Mouse (Mus musculus) forelimb bud, embryonic 11.5 days (tissue): ENCODE measurements around the gene Rxfp2.

Experiments
- DNase-seq: peaks from one replicate; pipeline ENCODE4 v3.0.0-alpha.2; 2012; ENCODE audit warnings: low read depth, low spot score

Rxfp2 gene

DNA sequence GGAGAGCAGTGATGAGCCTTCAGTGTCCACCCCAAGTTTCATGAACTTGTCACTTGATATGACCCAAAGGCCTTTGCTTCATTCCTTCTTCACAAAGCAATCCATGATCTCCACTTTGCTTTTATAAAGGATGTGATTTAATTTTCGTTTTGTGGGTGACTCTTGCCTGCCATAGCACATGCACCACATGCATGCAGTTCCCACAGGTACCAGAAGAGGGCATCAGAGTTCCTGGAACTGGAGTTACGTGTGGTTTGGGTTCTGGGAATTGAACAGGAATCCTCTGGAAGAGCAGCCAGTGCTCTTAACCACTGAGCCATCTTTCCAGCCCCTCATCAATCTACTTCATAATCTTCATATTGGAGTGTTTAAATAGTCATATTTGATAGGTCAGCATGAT, 26.1 kb downstream of the Rxfp2 start:
- DNase-seq, result no peak

DNA sequence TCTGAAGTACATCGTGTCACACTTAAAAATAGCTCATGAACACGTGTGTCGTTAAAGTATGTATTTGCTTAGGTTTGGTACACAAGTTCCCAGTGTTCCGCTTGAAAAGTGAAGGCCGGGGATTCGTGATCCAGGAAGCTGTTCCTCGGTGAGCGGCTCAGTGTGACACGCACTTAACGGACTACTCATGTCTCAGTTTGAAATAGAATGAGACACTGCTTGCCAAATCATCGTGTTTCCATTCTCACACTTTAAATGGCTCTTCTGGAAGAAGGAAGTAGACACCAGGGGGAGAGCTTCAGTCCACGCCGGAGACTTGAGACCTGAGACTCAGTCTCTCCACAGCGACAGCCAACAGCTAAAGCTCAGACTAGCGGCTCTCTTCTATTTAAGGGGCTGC, 28.0 kb downstream of the Rxfp2 start:
- DNase-seq, result peak; percentile 38

DNA sequence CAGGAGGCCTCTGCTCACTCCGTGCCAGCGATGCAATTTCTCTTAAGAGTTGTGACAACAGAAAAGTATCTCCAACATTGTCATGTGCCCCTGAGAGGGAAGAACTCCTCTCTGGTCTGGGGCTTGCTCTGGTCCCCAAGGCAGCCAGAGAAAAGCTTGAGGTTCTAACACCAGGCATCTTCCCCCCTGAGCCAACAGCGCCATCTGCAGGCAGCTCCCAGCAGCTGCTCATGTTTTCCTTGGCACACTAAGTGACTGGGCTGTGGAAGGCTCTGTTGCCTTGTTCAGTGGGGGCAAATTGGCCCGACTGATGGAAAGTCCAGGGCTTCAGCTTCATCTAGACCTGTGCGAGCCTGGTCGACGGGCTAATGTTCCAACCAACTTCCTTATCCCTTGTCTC, 31.5 kb downstream of the Rxfp2 start:
- DNase-seq, result no peak

DNA sequence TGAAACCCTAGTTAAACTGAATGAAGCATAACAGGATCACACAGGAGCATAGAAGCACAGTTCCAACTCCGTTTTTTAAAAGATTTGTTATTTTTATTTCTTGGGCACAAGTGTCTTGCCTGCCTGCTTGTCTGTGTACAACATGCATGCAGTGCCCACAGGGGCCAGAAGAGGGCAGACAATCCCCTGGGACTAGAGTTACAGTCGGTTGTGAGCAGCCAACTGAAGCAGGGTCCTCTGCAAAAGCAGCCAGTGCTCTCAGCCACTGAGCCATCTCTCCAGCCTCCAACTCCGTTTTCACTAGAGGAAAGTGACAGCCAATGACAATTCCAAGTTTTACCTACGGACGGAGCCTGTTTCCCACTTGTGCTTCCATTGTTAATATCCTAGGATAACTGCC, 33.4 kb downstream of the Rxfp2 start:
- peak; percentile 43 for DNase-seq

DNA sequence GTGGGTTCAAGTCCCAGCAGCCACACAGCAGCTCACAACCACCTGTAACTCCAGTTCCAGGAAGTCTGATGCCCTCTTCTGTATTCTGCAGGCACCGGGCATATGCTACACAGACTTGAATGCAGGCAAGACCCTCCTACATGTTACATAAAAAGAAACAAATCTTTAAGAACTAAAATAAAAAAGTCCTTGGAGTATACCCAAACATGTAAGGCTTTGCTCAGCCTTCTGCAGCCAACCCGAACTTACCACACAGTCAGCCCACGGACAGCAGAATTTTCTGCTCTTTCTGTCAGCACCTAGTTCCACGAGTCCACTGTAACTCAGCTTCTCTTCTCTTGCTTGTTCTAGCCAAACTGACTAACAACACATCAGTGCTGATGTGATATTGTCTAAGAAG, 34.8 kb downstream of the Rxfp2 start:
- no peak for DNase-seq

DNA sequence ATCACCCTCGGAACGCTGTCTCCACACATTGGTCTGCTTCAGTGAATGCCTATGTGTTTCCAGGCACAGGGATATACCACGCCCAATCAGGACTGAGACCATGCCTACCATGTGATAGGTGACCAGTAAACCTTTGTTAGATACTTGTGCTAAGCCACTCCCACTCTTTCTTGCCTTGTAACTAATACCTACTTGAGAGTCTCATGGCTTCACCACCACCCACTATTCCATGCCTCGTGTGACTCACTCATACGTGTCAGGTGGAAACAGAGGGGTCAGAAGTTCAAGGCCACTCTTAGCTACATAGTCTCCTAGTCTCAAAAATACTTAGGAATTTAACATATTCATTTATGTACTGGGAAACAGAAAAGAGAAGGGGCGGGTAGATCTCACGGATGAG, 35.5 kb downstream of the Rxfp2 start:
- DNase-seq, result no peak

DNA sequence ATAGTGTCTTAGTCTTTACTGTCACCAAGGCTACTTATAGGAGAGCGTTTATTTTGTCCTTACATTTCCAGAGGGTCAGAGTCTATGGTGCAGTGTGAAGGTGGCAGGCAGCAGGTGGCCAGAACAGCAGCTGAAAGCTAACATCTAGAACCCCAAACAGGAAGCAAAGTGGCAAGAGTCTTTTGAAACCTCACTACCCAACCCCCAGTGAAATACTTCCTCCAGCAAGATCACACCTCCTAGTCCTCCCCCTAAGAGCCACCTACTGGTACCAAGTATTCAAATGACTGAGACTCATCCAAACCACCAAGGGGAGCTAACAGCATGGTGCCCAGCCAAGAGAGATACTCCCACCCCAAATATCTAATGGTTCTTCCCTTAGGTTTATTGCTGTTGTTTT, 36.8 kb downstream of the Rxfp2 start:
- no peak for DNase-seq

DNA sequence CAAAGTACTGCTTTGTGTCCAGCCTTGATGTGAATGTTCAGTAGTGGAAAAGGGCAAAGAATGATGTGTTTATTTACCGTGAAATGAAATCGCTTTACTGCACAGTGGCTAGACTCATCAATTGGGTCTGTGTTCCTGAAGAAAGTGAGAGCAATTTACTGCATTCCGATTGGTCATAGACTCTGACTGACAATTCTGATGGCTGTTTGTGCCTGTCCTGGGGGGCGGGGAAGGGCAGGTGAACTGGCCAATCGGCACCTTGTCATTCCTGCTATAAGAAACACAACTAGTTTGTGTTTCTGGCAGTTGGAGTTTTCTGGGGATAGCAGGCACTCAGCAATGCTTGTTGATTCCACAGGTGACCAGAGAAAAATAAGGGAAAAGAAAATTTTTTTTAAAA, 37.6 kb downstream of the Rxfp2 start:
- no peak for DNase-seq

DNA sequence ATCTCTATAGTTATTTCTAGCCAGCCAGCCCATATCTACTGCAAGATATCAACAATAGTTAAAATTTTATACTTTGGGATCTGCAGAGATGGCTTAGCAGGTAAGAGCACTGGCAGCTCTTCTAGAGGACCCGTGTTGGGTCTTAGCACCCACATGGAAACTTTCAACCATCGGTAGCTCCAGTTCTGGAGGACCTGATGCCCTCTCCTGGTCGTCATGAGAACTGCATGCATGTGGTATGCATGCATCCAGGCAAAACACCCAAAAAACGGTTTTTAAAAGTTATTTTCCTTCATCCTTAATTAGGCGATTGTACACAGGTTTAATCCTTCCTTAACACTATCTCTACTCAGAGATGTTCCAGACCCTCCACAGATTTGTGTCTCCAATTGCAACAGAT, 40.4 kb downstream of the Rxfp2 start:
- no peak for DNase-seq

DNA sequence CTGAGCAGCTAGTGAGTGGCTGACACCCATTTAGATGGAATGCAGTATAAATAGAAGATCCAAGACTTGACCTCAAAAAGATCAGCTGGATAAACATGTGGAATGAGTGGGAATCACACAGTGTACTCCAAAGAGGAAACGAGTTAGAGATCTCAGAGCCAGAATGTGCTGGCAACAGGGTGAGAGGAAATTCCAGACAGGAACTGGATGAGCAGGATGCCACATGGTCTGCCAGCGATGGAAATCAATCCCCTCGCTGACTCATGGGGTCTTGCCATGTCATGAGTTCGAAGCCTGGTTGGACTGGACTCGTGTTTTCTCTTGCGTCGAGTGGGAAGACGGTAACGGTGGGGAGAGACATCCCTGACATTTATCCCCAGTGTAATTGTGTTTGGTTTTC, 41.0 kb downstream of the Rxfp2 start:
- no peak for DNase-seq

DNA sequence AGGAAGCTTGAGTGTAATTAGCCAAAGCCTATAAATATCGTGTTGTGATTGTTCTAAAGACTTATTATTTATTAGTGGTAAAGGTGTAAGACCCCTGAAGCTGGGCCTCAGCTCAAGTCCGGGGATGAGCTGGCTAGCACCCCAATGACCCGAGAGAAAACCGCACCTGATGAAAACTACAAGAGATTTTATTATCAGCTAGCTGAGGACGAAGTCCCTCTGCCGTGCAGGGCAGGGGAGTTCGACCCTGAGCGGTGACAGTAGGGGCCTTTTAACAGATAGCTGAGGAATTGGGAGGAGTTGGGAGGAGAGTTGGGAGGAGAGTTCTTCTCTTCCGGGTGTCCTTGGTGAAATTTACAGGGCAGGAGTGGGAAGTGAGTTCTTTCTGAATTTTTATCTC, 42.6 kb downstream of the Rxfp2 start:
- DNase-seq, result no peak

DNA sequence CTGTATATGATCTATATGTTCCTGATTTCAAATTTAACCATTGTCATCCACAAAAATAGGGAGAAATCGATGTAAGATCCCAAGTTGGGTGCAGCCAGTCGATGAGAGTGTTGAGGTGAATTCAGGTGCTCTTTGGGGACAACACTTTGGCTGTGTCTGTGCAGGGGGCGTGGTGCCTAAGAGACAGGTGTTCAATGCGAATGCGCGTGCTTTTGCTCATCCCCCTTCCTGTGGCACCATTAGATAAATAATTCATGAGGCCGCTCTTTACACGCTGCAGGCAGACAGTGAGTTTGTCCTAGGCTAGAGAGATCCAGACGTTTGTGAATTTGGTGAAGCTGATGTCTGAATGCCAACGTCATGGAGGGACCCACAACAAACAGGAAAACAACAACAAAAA, 45.8 kb downstream of the Rxfp2 start:
- DNase-seq, result no peak

DNA sequence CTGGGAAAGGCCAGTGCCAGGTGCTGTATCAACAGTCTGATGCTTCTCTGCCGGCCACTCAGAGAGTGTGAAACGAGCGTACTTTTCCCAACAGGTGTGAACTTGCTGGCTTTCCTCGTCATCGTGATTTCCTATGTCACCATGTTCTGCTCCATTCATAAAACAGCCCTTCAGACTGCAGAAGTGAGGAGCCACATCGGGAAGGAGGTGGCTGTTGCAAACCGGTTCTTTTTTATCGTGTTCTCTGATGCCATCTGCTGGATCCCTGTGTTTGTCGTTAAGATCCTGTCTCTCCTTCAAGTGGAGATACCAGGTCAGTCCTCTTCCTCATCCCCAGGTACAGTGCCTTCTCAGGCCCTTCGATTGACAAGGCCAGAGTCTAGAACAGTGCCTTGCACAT, 51.6 kb downstream of the Rxfp2 start:
- DNase-seq, result no peak

DNA sequence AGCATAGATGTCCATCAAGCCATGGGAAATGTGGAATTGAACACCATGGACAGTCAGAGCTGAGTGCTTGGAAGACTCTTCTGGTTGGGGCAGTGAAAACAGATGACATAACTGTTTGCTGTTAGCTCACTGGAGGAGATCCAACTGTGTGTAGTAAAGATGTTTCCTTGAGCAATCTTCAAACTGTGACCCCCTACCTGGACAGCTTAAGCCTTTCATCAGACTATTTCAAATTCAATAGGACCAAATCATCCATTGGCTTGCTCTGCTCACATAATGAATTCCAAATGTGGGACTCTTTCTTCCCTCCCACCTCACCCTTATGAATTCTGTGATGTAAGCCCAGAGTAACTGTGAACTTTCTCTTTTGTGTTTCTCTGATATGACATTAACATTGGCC, 53.3 kb downstream of the Rxfp2 start:
- DNase-seq, result no peak

DNA sequence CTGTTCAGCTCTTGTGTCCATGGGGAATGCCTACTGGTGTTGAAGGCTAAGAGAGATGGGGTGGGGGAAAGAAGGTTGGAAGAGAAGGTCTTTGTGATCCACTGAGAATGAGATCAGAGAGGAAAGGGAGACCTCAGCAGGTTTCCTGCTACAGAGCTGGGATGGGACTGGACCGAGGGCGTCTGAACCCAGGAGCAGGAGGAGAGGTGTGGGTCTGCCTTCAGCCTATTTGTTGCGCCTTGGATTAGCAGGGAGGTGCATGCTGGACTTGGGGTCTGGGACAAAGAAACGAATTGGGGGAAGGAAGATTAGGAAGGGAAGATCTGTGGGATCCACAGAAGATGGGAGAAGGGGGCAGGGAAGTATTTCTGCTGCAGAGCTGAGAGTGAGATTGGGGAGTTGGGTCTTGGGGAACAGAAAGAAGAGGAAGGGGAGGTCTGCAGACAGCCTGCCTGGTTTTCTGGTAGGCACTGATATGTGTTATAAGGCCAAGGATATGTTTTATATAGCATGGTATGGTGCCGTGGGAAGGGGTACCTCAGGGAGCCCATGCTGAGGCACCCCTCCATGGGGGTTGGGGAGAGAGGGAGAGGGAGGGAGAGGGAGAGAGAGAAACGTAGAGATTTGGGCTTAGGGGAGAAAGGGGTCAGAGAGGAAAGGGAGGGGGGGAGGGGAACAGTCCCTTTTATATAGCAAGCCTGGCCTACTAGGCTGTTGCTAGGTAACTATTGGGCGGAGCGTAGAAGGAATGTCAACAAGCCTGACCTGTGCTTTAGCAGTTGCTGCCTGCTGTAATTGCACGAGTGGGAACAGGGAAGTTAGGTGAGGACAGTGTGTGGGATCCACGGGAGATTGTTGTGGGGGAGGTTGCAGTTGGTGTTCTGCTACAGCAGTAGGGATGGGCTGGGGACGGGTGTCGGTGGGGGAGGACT, 61.7 kb downstream of the Rxfp2 start:
- DNase-seq, result peak; percentile 37

DNA sequence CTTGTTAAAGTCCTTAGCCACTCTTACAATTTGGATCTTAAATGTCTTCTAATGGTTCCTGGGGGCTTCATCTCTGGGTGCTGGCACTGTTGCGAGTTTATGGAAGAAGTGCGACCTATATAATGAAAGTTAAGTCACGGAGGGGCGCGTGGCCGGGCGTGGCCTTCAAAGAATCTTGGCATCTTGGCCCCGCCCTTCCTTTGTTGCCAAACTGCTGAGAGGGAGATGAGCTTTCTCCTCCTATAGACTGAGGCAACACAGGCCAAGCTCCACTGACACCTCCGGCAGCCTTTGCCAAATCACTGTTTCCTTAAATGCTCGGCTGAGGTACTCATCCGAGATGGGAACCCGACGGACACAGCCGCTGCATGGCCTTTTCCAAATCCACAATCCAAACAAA, 64.2 kb downstream of the Rxfp2 start:
- no peak for DNase-seq

DNA sequence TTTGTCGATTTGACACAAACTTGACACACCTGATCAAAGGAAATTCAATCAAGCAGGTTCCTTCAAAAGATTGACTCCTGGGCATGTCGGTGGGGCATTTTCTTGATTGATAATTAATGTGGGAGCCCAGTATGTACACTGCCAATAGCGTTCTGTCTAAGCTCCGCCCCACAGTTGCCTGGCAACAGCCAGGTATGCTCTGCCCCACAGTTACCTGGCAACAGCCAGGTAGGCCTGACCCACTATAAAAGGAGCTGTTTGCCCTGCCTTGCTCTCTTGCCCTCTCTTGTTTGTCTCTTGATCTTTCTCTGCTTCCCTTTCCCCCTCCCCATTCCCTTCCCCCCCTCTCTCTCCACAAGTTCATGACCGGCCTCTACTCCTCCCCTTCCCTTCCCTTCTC, 64.7 kb downstream of the Rxfp2 start:
- DNase-seq, result no peak

DNA sequence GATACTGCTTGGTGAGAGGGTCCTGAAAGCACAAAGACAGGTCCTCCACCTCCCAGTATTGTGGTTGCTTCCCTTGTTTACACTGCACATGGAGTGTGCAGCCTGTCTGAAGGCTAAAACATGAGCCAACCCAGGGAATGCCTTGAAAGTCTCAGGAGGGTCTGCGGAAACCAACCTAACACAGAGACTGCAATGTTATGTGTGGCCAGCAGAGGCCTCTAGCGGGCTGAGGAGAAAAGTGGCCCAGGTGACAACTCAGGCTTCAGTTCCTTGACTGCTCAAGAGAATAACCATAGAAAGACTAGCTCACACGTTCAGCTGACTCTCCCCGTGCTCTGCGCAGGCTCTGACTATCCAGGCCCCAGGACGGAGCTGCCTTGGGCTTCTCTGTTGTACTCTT, 79.1 kb downstream of the Rxfp2 start:
- DNase-seq, result peak; percentile 66

DNA sequence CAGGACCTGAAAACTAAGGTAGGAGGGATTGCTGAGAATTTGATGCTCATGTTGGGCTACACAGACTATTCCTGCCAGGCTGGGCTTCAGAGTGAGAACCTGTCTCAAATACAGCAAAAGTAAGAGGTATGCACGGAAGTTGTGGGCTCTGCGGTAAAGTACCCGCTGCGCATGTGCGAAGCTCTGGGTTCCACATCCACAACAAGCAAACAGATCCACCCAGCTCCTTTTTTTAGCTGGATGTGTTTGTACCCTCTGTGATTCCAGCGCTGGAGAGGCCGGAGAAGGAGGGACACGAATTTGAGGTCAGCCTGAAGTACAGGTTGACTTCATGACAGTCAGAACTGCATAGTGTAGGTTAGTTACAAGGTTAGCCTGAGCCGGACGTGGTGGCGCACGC, 80.3 kb downstream of the Rxfp2 start:
- DNase-seq, result no peak

DNA sequence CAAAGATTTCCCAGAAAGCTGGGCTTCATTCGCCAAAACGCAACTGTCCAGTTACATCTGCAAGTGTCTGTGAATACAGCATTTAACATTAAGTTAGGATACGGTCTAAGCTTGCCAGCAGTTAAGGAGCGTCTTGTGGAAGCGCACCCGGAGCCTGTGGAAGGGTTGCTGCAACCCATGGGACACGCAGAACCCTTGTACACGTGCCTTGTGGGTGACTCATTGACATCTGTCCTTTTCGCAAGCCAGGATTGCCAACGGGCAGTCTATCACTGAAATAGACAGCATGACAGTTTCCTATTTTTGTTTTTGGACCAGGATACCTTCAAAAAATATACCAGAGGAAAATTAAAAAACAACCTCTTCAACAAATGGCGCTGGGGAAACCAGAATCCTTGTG, 83.3 kb downstream of the Rxfp2 start:
- no peak for DNase-seq

DNA sequence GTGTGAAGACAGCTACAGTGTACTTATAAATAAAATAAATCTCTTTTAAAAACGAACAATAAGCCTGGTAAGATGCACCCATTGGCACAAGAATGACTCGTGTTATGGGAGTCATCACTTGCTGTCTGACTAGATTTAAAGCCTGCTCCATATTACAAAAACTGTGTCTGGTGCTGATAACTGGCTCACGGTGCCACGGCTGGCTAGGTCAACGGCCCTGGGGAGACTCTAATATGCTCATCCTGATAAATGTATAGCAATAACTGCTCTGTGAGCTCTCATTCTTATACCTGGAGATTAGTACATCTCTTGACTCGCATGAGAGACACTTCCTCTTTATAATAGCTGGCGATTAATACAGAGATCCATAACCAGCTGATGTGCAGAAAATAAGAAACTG, 87.9 kb downstream of the Rxfp2 start:
- DNase-seq, result no peak

DNA sequence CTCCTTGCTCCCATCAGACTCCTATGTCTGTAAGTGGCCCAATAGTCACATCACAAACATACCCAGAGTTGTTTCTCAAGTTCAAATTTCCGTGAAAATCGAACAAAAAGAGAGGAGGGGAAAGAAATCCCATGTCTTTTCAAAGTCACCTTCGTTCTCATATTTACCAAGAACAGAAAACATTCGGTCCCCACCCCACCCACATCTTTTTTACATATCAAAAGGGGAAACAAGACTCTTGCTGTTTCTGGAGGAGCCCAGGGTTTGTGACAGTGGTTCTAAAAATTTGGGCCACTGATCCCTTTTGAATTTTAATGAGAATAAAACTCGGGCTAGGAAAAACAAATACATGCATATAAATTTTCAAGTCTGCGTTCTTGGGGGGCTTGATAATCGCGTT, 92.8 kb downstream of the Rxfp2 start:
- no peak for DNase-seq

DNA sequence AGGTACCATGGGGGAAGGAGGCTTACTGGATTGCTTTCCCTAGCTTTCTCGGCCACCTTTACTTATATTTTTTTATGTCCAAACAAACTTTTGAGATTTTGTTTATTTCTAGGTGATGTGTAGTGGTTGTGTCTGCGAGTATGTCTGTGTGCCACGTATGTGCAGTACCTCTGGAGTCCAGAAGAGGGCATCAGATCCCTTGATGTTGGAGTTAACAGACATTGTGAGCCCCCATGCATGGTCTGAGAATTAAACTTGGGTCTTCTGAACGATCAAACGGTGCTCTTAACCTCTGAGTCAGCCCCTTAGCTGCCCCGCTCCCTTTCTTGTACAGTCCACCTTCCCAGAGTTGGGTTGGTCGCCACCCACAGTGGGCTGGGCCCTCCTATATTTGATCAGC, 95.5 kb downstream of the Rxfp2 start:
- DNase-seq, result no peak

DNA sequence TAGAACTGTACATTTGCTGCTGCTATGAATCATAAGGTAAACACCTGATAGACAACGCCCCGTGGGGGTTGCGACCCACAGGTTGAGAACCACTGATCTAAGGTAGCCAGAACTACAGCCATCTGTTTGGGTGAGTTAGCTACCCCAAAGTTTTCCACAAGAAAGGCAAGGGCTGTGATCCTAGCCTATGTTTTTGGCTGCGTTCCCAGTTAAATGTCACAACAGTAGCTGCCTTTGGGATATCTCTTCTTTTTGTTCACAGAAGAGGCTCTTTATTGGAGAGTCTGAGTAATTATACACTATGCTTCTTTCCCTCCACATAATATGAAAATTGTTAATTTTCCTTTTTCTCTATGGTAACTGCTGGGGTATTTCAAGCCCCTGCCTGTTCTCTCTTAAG, 96.3 kb downstream of the Rxfp2 start:
- DNase-seq, result no peak
